Mouse (Mus musculus): Measurements from ENCODE around the gene Nppb. TPM values are rescaled to one million over a fixed set of nuclear protein-coding genes. Genes with fewer than 3 reads are reported as not detected.

The Nppb gene
- total RNA-seq (2023): not detected in 4 replicates

GRCm38 (mm10) chr4:147985205-147986132, at the start of gene Nppb:
TSS of gene Nppb (plus strand) at chr4:147985788.

GRCm38 (mm10) chr4:147936331-147936954, 49.1 kb upstream of the Nppb start, which contains the start of gene Plod1:
TSS of gene Plod1 (minus strand) at chr4:147936767.

GRCm38 (mm10) chr4:147940576-147941044, 45.0 kb upstream of the Nppb start, which contains the start of gene 2510039O18Rik:
TSS of gene 2510039O18Rik (plus strand) at chr4:147940895.

GRCm38 (mm10) chr4:148000202-148000772, 14.7 kb downstream of the Nppb start, which contains the start of gene Nppa:
TSS of gene Nppa (plus strand) at chr4:148000722.

Other genes starting within 250 kb of the Nppb start
- gene Zfp984, start 176.0 kb upstream of the Nppb start, total RNA-seq (2023): 11.2 to 14.2 TPM (median 12.9 TPM) in 4 replicates
- gene Zfp933, start 137.4 kb upstream of the Nppb start, total RNA-seq (2023): 9.1 to 13.8 TPM (median 11.4 TPM) in 4 replicates
- 34.3 to 43.6 TPM (median 39.2 TPM) in 4 replicates for gene Miip, start 117.0 kb upstream of the Nppb start, total RNA-seq (2023)
- 7.0 to 10.8 TPM (median 9.5 TPM) in 4 replicates for gene Fv1, start 116.8 kb upstream of the Nppb start, total RNA-seq (2023)
- 46.8 to 60.2 TPM (median 49.2 TPM) in 4 replicates for gene Mfn2, start 81.1 kb upstream of the Nppb start, total RNA-seq (2023)
- 3.3 to 6.2 TPM (median 5.4 TPM) in 4 replicates for gene Plod1, start 49.0 kb upstream of the Nppb start, total RNA-seq (2023)
- gene 2510039O18Rik, start 44.9 kb upstream of the Nppb start, total RNA-seq (2023): 62.2 to 65.8 TPM (median 64.3 TPM) in 4 replicates
- gene Nppa, start 14.9 kb downstream of the Nppb start, total RNA-seq (2023): not detected in 4 replicates
- 40.9 to 48.8 TPM (median 45.8 TPM) in 4 replicates for gene Clcn6, start 53.0 kb downstream of the Nppb start, total RNA-seq (2023)
- gene Mthfr, start 53.3 kb downstream of the Nppb start, total RNA-seq (2023): 14.3 to 18.7 TPM (median 16.4 TPM) in 4 replicates
- gene Agtrap, start 102.2 kb downstream of the Nppb start, total RNA-seq (2023): 9.0 to 14.2 TPM (median 11.7 TPM) in 4 replicates
- 19.9 to 26.5 TPM (median 24.1 TPM) in 4 replicates for gene Mad2l2, start 144.6 kb downstream of the Nppb start, total RNA-seq (2023)
- gene Draxin, start 144.9 kb downstream of the Nppb start, total RNA-seq (2023): 0.12 TPM in 1 of 4 replicates, not detected in the others
- gene Fbxo6, start 166.4 kb downstream of the Nppb start, total RNA-seq (2023): 16.8 to 18.4 TPM (median 17.2 TPM) in 4 replicates
- 7.8 to 9.7 TPM (median 8.5 TPM) in 4 replicates for gene Fbxo44, start 174.7 kb downstream of the Nppb start, total RNA-seq (2023)
- gene Fbxo2, start 174.8 kb downstream of the Nppb start, total RNA-seq (2023): not detected in 4 replicates